Mouse (Mus musculus) megakaryocyte progenitor cell, adult 5-6 weeks (primary cell): ENCODE results near the gene Camk2d. TPM values are rescaled to one million over a fixed set of nuclear protein-coding genes. Genes with fewer than 3 reads are reported as not detected.
A peak's percentile ranks its signal among the peaks of the same experiment; 100 is the strongest.

Experiments
- ATAC-seq: replicated peaks from 2 replicates; pipeline ENCODE4 v1.8.0; 2016; ENCODE audit warnings: mild to moderate bottlenecking, moderate TSS enrichment, inconsistent platforms; ENCODE audit not compliant: poor library complexity
- total RNA-seq, 2 experiments: library from RNA; stranded (forward) in 1 of 2; stranded (reverse) in 1 of 2; fragments of 157-497, 149-512 nt in 1 of 2; fragments of 200-1000 nt in 1 of 2; gene quantifications; 2 replicates each; pipeline versions ENCODE4 v1.2.3 to v1.2.4; 2015 to 2017

The Camk2d gene
- total RNA-seq, 2 experiments from 2014 or later = 13.2 to 16.9 TPM

DNA sequence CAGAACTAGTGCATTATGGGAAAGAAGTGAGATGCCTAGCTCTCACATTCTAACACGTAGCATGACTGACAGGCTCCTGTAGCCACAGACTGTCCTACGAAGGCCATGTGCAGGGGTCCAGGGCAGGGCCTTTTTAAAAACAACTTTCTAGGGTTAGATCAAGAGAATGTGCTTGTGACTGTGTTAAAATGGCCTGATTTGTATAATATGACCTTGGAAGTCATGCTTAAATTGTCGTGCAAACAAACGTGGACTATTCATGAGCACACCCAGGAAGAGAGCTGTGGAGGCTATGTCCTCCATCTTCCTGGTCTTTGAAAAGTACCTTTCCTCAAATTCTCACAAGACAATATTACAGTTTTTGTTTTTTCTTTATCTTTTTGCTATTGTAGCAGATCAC, 91.0 kb downstream of the Camk2d start:
- ATAC-seq = no peak

DNA sequence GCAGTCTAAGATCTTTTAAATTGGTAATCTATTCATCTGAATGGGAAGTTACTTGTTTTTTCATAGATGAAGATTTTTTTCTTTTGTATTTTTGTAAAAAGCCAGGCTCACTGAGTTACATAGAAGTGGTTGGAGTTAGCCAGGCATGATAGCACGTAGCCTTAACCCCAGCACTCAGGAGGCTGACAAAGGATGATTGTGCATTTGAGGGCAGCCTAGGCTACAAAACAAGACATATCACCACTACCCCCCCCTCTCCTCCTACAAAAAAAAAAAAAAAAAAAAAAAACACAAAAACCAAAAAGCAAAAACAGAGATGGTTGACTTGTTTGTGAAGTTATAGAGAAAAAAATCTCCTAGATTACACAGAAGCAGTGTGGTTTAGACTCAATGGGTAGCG, 92.4 kb downstream of the Camk2d start:
- ATAC-seq = no peak

GRCm38 (mm10) chr3:126690627-126691505, 94.8 kb downstream of the Camk2d start:
- peak; percentile 83 for ATAC-seq

- no peak for ATAC-seq
Measured at GRCm38 (mm10) chr3:126691565-126691964, 95.5 kb downstream of the Camk2d start.

- 0 out of 2 replicates have a peak, but pooled peaks have one; percentile 2 for ATAC-seq
Measured at GRCm38 (mm10) chr3:126692797-126693196, 96.7 kb downstream of the Camk2d start.

DNA sequence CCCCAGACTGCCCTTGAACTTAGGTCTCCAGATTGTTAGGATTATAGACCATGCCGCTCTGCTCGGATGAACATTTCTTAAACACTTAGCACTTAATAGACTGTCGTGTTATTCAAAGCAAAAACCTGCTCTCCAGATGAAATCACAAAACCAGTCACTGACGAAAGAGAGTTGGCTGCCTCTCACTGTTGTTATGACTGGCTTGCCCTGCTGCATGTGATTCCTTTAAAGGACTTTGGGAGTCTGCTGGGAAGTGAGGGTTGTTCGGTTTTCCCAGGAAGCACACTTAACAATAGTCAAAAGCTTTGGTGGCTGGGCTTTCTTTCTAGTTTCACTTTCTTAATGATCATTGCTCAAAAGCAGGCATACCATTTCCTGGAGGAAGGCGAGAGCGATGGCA, 97.2 kb downstream of the Camk2d start:
- 0 out of 2 replicates have a peak, but pooled peaks have one; percentile 19 for ATAC-seq

DNA sequence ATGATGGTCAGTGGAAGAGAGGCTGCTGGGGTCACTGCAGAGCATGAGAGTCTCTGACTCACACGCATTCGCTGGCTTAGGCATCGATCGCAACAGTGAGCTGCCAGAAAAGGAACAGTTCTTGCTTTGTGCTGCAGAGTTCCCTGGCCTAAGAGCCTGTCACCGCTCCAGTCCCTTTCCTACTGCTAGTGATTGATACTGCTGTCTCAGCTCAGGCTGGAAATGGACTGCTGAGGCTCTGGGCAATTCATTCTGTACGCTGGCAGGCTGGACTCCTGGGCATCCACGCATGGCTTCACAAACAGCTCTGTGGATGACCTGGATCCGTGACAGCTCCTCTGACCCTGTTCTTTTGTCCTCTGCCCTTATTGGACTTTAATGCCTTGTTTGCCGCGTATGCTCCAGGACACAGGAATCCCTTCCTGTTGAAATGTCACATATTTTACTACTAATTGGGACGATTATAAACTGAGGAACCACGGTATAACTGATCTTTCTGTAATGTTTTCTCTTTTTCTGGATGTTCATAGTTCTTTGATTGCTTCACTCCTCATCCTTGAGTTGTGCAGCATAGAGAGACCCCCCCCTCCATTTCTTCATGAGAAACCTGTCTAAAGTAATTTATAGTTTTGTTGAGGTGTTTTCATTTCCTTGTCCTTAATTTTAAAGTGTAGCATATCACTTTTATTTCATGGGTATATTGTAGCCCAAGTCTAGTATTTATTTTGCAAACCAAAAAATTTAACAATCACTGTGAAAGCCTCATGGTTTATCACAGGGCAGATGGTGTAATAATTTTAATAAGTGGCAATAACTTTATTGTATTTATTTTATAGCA, 99.6 kb downstream of the Camk2d start:
- ATAC-seq = no peak

DNA sequence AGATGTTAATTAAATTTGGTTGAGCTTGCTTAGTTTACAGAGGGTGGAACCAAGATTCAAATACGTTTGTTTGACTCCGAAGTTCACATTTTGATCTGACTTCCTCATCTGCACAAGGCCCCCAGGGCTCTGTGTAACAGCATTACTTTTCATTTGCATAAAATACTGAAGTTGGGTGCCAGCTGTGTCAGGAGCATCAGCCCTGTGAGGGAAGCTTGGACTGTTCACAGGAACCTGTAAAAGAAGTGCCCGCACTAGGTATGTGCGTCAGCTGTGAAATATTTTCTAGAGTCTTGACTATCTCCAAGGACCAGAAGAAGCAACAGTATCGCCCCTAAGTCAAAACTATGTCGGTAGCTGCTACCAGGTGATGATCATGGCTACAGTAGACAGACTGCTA, 100.5 kb downstream of the Camk2d start:
- peak; percentile 69 for ATAC-seq

DNA sequence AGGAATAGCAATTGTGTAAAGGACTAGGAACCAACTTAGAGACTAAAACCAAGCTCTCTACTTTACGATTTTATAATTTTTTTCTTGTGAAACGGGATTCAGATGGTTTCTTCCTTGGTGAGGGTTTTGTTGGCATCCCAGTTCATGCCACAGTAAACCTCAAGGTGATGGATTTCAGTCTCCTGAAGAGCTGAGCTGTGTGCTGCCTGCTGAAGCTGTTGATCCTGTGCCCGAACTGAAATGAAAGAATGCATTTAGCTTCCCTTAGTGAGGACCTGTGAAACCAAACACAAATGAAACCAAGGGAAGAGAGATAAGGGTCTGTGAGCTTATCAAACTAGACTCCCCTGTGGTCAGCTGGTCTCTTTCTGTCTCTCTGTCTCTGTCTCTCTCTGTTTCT, 103.6 kb downstream of the Camk2d start:
- no peak for ATAC-seq

DNA sequence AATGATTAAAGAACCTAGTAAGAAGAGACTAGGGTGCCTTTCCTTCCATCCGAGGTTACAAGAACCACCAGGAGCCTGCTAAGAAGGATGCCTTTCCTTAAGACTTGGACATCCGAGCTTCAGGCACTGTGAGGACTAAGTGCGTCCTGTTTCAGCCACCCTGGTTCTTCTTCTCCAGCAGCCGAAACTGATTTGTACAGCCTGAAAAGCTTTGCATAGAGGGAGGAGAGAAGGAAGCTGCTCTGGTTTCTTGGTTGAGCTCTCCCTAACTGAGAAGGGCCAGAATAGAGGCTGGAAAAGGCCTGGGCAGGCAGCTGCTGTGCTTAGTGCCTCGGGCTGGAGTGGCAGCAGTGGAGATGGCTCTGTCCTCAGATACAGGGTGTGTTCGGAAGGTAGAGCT, 105.0 kb downstream of the Camk2d start:
- no peak for ATAC-seq

- ATAC-seq = no peak
Measured at GRCm38 (mm10) chr3:126701586-126701985, 105.5 kb downstream of the Camk2d start.

GRCm38 (mm10) chr3:126705490-126705889, 109.4 kb downstream of the Camk2d start:
- no peak for ATAC-seq

GRCm38 (mm10) chr3:126714281-126714680, 118.2 kb downstream of the Camk2d start:
- no peak for ATAC-seq

DNA sequence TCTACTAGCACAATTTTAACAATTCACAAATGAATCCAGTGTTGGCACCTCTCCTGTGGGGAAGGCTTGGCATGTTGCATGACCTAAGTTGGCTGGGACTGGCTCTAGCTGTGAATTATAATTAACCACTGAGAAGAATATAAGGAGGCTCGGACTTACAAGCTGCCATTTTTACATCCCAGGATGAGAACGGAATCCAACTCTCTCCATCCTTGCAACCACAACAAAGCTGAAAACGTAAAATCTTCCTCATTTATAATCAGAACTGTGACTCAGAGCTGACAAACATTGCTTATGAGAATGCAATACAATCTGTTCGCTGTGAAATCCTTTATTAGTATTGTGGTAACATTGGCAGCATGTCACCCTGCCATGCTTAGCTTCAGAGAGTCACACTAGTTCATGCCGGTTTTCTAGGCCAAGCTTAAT, 126.9 kb downstream of the Camk2d start:
- ATAC-seq = no peak

- no peak for ATAC-seq
Measured at GRCm38 (mm10) chr3:126723458-126723857, 127.4 kb downstream of the Camk2d start.

- ATAC-seq = no peak
Measured at GRCm38 (mm10) chr3:126725647-126726046, 129.5 kb downstream of the Camk2d start.

GRCm38 (mm10) chr3:126727387-126727786, 131.3 kb downstream of the Camk2d start:
- no peak for ATAC-seq

DNA sequence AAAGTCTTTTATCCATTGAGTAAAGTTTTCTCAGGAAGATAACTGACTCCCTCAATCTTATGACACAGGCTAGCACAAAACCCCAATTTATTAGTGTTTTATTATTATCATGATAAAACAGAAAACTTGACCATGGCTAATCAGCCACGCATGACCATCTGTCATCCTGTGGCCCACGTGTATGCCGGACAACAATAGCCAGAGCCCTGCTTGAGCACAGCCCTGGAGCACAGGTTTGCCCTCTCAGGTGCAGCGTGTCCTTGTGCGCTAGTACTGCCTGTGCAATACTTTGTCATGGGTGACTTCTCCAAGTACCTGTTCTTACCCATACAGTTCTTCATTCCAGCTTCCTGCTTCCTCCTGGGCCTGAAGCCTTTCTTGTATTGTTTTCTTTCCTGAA, 134.3 kb downstream of the Camk2d start:
- ATAC-seq = no peak

DNA sequence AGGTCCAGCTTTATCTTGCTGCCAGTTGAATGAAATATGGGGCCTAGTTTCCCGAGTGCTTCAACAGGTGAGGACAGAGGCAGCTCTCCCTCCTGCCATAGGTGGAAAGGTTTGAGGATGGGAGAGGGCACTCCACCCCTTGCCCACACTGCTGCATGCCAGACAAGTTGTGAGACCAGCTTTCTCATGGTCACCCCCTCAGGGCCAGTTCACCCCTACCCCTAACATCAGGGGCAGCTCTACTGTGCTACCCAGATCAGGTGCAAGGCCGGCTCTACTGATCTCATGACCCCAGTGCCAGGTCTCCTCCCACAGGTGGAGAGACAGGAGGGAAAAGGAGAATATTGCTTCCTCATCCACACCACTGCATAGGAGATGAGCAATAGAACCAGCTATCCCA, 136.2 kb downstream of the Camk2d start:
- ATAC-seq = no peak

- ATAC-seq = no peak
Measured at GRCm38 (mm10) chr3:126734533-126734932, 138.4 kb downstream of the Camk2d start.

- no peak for ATAC-seq
Measured at GRCm38 (mm10) chr3:126735211-126735610, 139.1 kb downstream of the Camk2d start.

DNA sequence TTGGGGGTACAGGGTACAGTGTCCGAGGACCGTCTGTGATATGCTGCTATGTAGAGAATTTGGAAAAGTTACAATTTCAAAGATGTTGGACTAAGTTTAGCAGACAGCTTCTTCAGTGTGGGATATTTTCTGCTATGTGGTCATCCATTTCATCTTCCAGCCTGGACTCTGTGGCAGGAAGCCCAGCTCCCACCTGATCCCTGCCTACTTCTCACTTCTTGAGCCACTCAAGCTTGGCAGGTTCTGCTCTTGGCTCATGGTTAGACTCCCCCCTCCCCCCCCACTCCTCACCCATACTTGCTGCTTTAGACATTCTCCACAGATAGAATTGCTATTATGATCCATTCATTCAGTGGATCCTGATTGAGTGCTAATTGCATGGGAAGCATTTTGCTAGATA, 141.0 kb downstream of the Camk2d start:
- ATAC-seq = no peak
